ENCODE assay signal across 8 mouse cellular contexts in the genomic region with DNA sequence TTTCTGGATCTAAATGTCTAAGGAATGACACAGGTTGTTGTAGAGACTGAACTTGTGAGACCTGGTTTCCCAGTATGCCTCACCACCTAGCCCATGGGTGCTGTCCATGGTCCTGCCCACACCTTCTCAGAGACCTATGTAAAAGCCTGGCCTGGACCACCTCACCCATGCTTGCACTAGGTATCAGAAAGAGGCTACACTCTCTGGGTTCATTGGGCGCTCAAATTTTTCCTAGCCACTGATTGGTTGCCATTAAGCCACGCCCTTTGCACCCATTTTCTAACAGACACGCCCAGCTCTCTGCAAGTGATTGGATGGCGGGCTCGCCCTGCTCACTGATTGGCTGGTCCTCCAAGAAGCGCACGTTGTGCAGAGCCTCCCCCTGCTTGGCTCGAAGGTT. TPM values are rescaled to one million over a fixed set of nuclear protein-coding genes. Genes with fewer than 3 reads are reported as not detected.
DNase-seq lines count a peak whose midpoint lies in the region; ATAC-seq lines count a peak whose summit lies in the region.

No protein-coding gene starts in this region.

- 47% methylated on average over 8 of the region's 8 CpGs for WGBS in heart, embryonic 11.5 days (ENCODE audit: insufficient replicate concordance)
- WGBS in hindbrain, embryonic 13.5 days: 49% methylated on average over 8 of the region's 8 CpGs
- WGBS in midbrain, embryonic 12.5 days: 46% methylated on average over 8 of the region's 8 CpGs

- H3K4me1 ChIP-seq in heart, embryonic 11.5 days (ENCODE audit: control insufficient read depth, insufficient read depth, low read length): peaks cover under 1% of the 10 kb centered on the region
- H3K4me1 ChIP-seq in hindbrain, embryonic 13.5 days (replicated peaks): peaks cover 67% of the 10 kb centered on the region
- peaks cover 24% of the 10 kb centered on the region for H3K4me1 ChIP-seq in midbrain, embryonic 12.5 days

- H3K9ac ChIP-seq in heart, embryonic 11.5 days (ENCODE audit: low read depth, low read length): no peak overlapping the region
- H3K9ac ChIP-seq in hindbrain, embryonic 13.5 days: peak overlapping the region; percentile 99; the same call in 1 of the 2 replicates
- no peak overlapping the region for H3K9ac ChIP-seq in midbrain, embryonic 12.5 days (replicated peaks)

- no peak for ATAC-seq in heart, embryonic 11.5 days (replicated peaks; ENCODE audit: insufficient number of reproducible peaks, low FRiP score, low TSS enrichment)
- ATAC-seq in hindbrain, embryonic 13.5 days (ENCODE audit: low FRiP score): no peak
- ATAC-seq in midbrain, embryonic 12.5 days (ENCODE audit: low FRiP score, low read depth): no peak
- no peak for ATAC-seq in cerebellum, adult (ENCODE audit: insufficient number of reproducible peaks, low FRiP score, low TSS enrichment)

- peaks cover 18% of the 10 kb centered on the region for H3K27me3 ChIP-seq in heart, embryonic 11.5 days (ENCODE audit: control insufficient read depth, insufficient read depth, low read length)
- 0 out of 2 replicates have a peak, but pooled peaks cover 7% of the 10 kb centered on the region for H3K27me3 ChIP-seq in hindbrain, embryonic 13.5 days
- peaks cover 18% of the 10 kb centered on the region for H3K27me3 ChIP-seq in midbrain, embryonic 12.5 days

- DNase-seq in heart, postnatal 10 days: peak; percentile 56 to 64
- peak; percentile 100 for DNase-seq in ES-CJ7 (ENCODE audit: low read depth, low spot score)
- DNase-seq in cerebellum, postnatal 25 days: no peak
- no peak for DNase-seq in layer of hippocampus, adult 9-10 months (ENCODE audit: low spot score)

- no peak overlapping the region for H3K4me3 ChIP-seq in heart, embryonic 11.5 days (ENCODE audit: low read depth, low read length)
- H3K4me3 ChIP-seq in hindbrain, embryonic 13.5 days: peak overlapping the region; percentile 9; the same call in 1 of the 2 replicates
- H3K4me3 ChIP-seq in midbrain, embryonic 12.5 days: no peak overlapping the region

- intact Hi-C loops in heart, postnatal 10 days (cut with DNase I): no loop called here

- no peaks in the 10 kb centered on the region for H3K9me3 ChIP-seq in heart, embryonic 11.5 days (replicated peaks; ENCODE audit: control insufficient read depth, low read length)
- no peaks in the 10 kb centered on the region for H3K9me3 ChIP-seq in hindbrain, embryonic 13.5 days
- no peaks in the 10 kb centered on the region for H3K9me3 ChIP-seq in midbrain, embryonic 12.5 days

- H3K36me3 ChIP-seq in heart, embryonic 11.5 days (ENCODE audit: control insufficient read depth, insufficient read depth, low read length): no peaks in the 10 kb centered on the region
- H3K36me3 ChIP-seq in hindbrain, embryonic 13.5 days: peaks cover 59% of the 10 kb centered on the region
- peaks cover 54% of the 10 kb centered on the region for H3K36me3 ChIP-seq in midbrain, embryonic 12.5 days

- no peak overlapping the region for H3K4me2 ChIP-seq in heart, embryonic 11.5 days
- no peak overlapping the region for H3K4me2 ChIP-seq in hindbrain, embryonic 13.5 days
- H3K4me2 ChIP-seq in midbrain, embryonic 12.5 days (replicated peaks): peak overlapping the region; percentile 63; the same call in 1 of the 2 replicates

- H3K27ac ChIP-seq in heart, embryonic 11.5 days (ENCODE audit: low read depth, low read length): no peak overlapping the region
- no peak overlapping the region for H3K27ac ChIP-seq in hindbrain, embryonic 13.5 days
- H3K27ac ChIP-seq in midbrain, embryonic 12.5 days (replicated peaks): no peak overlapping the region

RNA-seq across cellular contexts. Expression of a gene that starts 1.8 kb away (rescaled TPM):
- total RNA-seq in heart, postnatal 10 days (2021): 10 to 100 TPM; 14.6 to 15.3 TPM
- polyA plus RNA-seq in heart, embryonic 11.5 days (2014; fragmentation: Nextera tagmentation; extraction: Ambion mirVana): 0.90 and 1.4 TPM in 2 replicates
- polyA plus RNA-seq in hindbrain, embryonic 13.5 days (2015; fragmentation: Nextera tagmentation; extraction: Ambion mirVana): 6.6 and 7.1 TPM in 2 replicates
- polyA plus RNA-seq in midbrain, embryonic 12.5 days (2016; fragmentation: Nextera tagmentation; extraction: Ambion mirVana): 14.2 and 18.7 TPM in 2 replicates

RNA-seq across cellular contexts. Expression of a gene that starts 4.0 kb away (rescaled TPM):
- 10 to 100 TPM; 19.7 to 22.1 TPM for total RNA-seq in heart, postnatal 10 days (2021)
- 4.8 and 5.3 TPM in 2 replicates for polyA plus RNA-seq in heart, embryonic 11.5 days (2014; fragmentation: Nextera tagmentation; extraction: Ambion mirVana)
- polyA plus RNA-seq in hindbrain, embryonic 13.5 days (2015; fragmentation: Nextera tagmentation; extraction: Ambion mirVana): 13.7 and 14.3 TPM in 2 replicates
- 15.5 and 18.3 TPM in 2 replicates for polyA plus RNA-seq in midbrain, embryonic 12.5 days (2016; fragmentation: Nextera tagmentation; extraction: Ambion mirVana)

RNA-seq across cellular contexts. Expression of a gene that starts 14.9 kb away (rescaled TPM):
- total RNA-seq in heart, postnatal 10 days (2021): 10 to 100 TPM; 37.8 to 39.1 TPM
- 95.9 and 102 TPM in 2 replicates for polyA plus RNA-seq in heart, embryonic 11.5 days (2014; fragmentation: Nextera tagmentation; extraction: Ambion mirVana)
- polyA plus RNA-seq in hindbrain, embryonic 13.5 days (2015; fragmentation: Nextera tagmentation; extraction: Ambion mirVana): 212 and 214 TPM in 2 replicates
- polyA plus RNA-seq in midbrain, embryonic 12.5 days (2016; fragmentation: Nextera tagmentation; extraction: Ambion mirVana): 145 and 152 TPM in 2 replicates

RNA-seq across cellular contexts. Expression of a gene that starts 19.2 kb away (rescaled TPM):
- 100 to 1,000 TPM; 103 to 116 TPM for total RNA-seq in heart, postnatal 10 days (2021)
- polyA plus RNA-seq in heart, embryonic 11.5 days (2014; fragmentation: Nextera tagmentation; extraction: Ambion mirVana): 163 and 169 TPM in 2 replicates
- polyA plus RNA-seq in hindbrain, embryonic 13.5 days (2015; fragmentation: Nextera tagmentation; extraction: Ambion mirVana): 222 and 230 TPM in 2 replicates
- 235 and 245 TPM in 2 replicates for polyA plus RNA-seq in midbrain, embryonic 12.5 days (2016; fragmentation: Nextera tagmentation; extraction: Ambion mirVana)

RNA-seq across cellular contexts. Expression of a gene that starts 20.5 kb away (rescaled TPM):
- 10 to 100 TPM; 31.7 to 34.6 TPM for total RNA-seq in heart, postnatal 10 days (2021)
- 17.0 and 20.4 TPM in 2 replicates for polyA plus RNA-seq in heart, embryonic 11.5 days (2014; fragmentation: Nextera tagmentation; extraction: Ambion mirVana)
- polyA plus RNA-seq in hindbrain, embryonic 13.5 days (2015; fragmentation: Nextera tagmentation; extraction: Ambion mirVana): 127 and 136 TPM in 2 replicates
- 109 and 111 TPM in 2 replicates for polyA plus RNA-seq in midbrain, embryonic 12.5 days (2016; fragmentation: Nextera tagmentation; extraction: Ambion mirVana)

Comparison
In these comparisons a context has a peak if more than half of its experiments do, and no peak if none do; other contexts are left out.
1. DNase-seq: peak in heart, postnatal 10 days (2 of 2) and ES-CJ7 (single experiment); none in cerebellum, postnatal 25 days (0 of 2) and layer of hippocampus, adult 9-10 months (single experiment).